Mouse (Mus musculus): ENCODE results near the gene Depdc1b.

DNA sequence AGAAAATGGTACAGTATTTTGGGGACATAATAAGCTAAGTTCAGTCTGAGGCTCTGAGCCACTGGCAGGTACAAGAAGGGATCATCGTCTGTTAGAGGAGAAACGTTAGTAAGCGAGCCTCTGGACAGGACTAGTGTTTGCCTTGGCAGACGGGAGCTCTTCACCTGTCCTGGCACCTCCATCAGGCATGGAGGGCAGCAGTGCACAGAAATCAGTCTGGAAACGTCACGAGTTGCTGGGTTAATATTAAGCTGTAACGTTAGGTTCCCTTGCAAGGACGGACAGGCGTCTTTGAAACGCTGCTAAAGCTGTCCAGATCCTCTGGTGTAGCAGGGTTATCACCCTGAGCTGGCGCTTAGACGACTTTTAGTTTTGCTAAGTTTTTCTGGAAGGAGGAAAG lies 51.4 kb downstream of the Depdc1b start:
- no peak for TF ChIP-seq POLR2A (IDR thresholded peaks at IDR 0.05; ENCODE audit: control insufficient read depth, extremely low read depth, insufficient read depth, low read length, poor library complexity)
- TF ChIP-seq CTCF (IDR thresholded peaks at IDR 0.05; ENCODE audit: borderline replicate concordance, control insufficient read depth, extremely low read depth, insufficient read depth, low read length, poor library complexity): no peak
